Mouse (Mus musculus): ENCODE measurements around the gene Rgs10.

GRCm38 (mm10) chr7:128459791-128460130 lies 41.2 kb upstream of the Rgs10 start:
- TF ChIP-seq POLR2A (IDR thresholded peaks at IDR 0.05; ENCODE audit: insufficient read length, low read depth) (no peak), MAX (IDR thresholded peaks at IDR 0.05; ENCODE audit: low read depth) (no peak), CEBPB (IDR thresholded peaks at IDR 0.05; ENCODE audit: insufficient read depth, poor library complexity, severe bottlenecking) (no peak), TCF12 (IDR thresholded peaks at IDR 0.05; ENCODE audit: insufficient read depth, poor library complexity, severe bottlenecking) (no peak), MYOD1 (IDR thresholded peaks at IDR 0.05; ENCODE audit: control insufficient read depth in 1 of 3, insufficient read length in 2 of 3, low read depth in 2 of 3) (no peak), POLR2AphosphoS2 (IDR thresholded peaks at IDR 0.05; ENCODE audit: insufficient read length, low read depth) (no peak), E2F4 (IDR thresholded peaks at IDR 0.05; ENCODE audit: insufficient read depth) (no peak), USF1 (IDR thresholded peaks at IDR 0.05; ENCODE audit: low read depth) (no peak), REST (IDR thresholded peaks at IDR 0.05; ENCODE audit: insufficient read depth, insufficient read length) (no peak)

All from myocyte (in vitro differentiated cells).